Mouse (Mus musculus): ENCODE data around the gene 1700019D03Rik. TPM values are rescaled to one million over a fixed set of nuclear protein-coding genes. Genes with fewer than 3 reads are reported as not detected.

1700019D03Rik gene
- 1 to 10 TPM; 7.8 to 7.9 TPM for total RNA-seq (2021)
- long read RNA-seq, experiment 1, partial matches to known transcripts = 1 of 3 reads
- long read RNA-seq, experiment 1, other reads (novel, unspliced or antisense) = 2 of 3 reads
- long read RNA-seq, experiment 2, transcript 1700019D03Rik-201 (2 exons, 3,641 nt) = major isoform, 5 of 7 reads
- long read RNA-seq, experiment 2, partial matches to known transcripts = 0 of 7 reads
- long read RNA-seq, experiment 2, other reads (novel, unspliced or antisense) = 2 of 7 reads

DNA sequence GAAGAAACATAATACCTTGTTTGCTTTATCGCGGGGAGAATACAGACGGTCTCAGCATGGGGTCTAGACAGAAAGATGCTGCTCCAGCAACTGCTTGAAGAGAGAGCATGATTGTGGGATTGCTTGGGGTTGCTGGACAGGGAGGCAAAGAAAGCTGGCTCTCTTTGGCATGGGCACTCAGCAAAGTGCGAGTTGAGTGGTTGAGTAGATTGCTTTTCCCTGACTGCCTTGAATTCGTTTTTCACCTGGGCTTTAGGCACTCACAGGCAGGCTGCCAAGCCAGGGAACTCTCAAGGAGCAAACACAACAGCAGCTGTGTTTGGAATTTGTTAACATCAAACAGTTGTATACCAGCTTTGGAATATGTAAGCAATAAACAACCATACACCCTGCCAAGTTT is at the start of gene 1700019D03Rik:
TSS of gene 1700019D03Rik (minus strand) at position 101 of the 400 bp plus-strand sequence.
- no peak for DNase-seq (ENCODE audit: low spot score in 2 of 2)
- Histone ChIP-seq H3K27ac (peak within 1 kb of the TSS; percentile 43), H3K4me3 (no peak within 1 kb of the TSS)
- TF ChIP-seq CTCF (conservative IDR thresholded peaks at IDR 0.05) = no peak

DNA sequence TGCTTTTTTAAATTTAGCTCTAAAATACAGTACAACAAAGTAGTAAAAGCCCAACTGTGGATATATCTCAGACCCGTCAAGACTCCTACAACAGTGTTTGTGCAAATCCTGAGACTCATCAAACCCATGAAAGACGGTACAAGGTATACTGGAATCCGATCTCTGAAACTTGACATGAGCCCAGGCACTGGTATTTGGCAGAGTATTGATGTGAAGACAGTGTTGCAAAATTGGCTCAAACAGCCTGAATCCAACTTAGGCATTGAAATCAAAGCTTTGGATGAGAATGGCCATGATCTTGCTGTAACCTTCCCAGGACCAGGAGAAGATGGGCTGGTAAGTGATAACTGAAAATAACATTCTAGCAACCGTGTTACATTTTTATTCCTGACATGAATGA is 43.9 kb upstream of the 1700019D03Rik start:
- no peak for TF ChIP-seq CTCF (conservative IDR thresholded peaks at IDR 0.05)
- Histone ChIP-seq H3K4me3 (no peak overlapping the region), H3K27ac (no peak overlapping the region)
- DNase-seq (ENCODE audit: low spot score in 2 of 2) = no peak

- no peak for TF ChIP-seq CTCF (conservative IDR thresholded peaks at IDR 0.05)
- DNase-seq (ENCODE audit: low spot score in 2 of 2) = peak; percentile 35 to 70
- H3K4me3 ChIP-seq = peak overlapping the region; percentile 41
- peak overlapping the region; percentile 69 for H3K27ac ChIP-seq
Observed at GRCm38 (mm10) chr1:53061871-53062608, 42.1 kb upstream of the 1700019D03Rik start.

DNA sequence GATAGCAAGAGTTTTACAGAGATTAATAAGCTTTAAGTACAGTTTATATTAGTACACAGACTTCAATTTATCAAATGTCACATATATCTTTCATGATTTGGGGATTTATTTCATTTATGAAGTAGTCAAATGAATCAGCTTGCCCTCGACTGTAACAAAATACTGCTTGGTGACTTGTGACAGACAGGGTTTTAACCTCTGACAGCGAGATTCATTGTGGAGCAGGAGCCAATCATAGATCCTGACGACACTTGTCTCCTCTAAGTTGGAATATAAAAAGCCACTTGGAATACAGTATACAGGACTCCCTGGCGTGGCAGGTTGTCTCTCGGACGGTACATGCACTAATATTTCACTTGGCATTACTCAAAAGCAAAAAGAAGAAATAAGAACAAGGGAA is 41.4 kb upstream of the 1700019D03Rik start, which contains the start of gene Mstn:
TSS of gene Mstn (plus strand) at position 301 of the 400 bp plus-strand sequence.
- DNase-seq (ENCODE audit: low spot score in 2 of 2) = no peak
- Histone ChIP-seq H3K4me3 (peak within 1 kb of the TSS; percentile 41), H3K27ac (peak within 1 kb of the TSS; percentile 69)
- TF ChIP-seq CTCF (conservative IDR thresholded peaks at IDR 0.05) = no peak

GRCm38 (mm10) chr1:53060499-53060898 is 40.5 kb upstream of the 1700019D03Rik start:
- H3K27ac ChIP-seq = no peak overlapping the region
- no peak for DNase-seq (ENCODE audit: low spot score in 2 of 2)
- H3K4me3 ChIP-seq = no peak overlapping the region
- no peak for TF ChIP-seq CTCF (conservative IDR thresholded peaks at IDR 0.05)

DNA sequence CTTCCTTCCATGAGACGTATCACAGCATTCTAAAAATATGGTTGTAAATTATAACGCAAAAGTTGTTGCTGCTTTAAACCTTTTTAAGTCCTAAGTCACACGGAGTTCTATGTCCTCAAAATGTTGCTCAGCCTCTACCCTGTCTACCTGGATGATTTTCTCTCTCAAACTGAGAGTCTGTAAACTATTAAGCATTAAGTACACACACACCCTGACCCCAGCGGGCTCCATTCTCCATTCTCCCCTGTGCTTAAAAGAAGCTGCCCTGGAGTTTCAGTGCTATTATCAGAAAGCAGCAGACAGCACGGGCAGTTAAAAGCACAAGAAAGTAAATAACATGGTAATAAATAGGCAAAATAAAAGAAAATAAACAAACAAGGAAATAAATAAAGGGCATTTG is 39.1 kb upstream of the 1700019D03Rik start:
- no peak for TF ChIP-seq CTCF (conservative IDR thresholded peaks at IDR 0.05)
- Histone ChIP-seq H3K4me3 (no peak overlapping the region), H3K27ac (no peak overlapping the region)
- no peak for DNase-seq (ENCODE audit: low spot score in 2 of 2)

DNA sequence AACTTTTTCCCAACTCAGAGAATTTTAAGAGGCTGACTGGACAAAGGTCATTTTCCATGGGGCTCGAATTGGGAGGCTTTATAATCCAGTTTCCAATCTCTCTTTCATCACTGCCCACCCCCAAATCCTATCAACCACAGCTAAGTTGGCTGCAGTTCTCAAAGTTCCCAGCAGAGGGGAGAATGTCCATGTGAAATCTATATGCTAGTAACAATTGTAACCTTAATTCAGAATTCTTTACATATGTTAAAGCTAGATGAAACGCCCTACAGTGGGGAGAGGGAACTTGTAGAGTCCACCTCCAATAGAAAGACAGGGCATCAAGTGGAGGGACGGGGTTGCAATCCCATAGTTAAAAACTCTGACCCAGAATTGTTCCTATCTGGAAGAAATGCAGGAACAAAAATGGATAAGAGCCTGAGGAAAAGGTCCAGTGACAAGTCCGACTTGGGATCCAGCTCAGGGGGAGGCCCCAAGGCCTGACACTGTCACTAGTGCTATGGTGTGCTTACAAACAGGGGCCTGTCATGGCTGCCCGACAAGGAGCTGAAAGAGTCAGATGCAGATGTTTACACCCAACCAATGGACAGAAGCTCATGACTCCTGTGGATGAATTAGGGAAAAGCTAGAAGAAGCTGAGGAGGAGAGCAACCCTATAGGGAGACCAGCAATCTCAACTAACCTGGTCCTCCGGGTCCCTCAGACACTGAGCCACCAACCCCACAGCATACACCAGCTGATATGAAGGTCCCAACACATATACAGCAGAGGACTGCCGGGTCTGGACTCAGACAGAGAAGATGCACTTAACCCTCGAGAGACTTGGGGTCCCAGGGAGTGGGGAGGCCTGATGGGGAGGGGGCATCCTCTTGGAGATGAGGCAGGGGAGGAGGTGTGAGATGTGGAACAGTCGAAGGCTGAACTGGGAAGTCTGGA is 33.4 kb upstream of the 1700019D03Rik start:
- H3K27ac ChIP-seq = no peak overlapping the region
- peak in 1 of 2 experiments; percentile 79 for DNase-seq (ENCODE audit: low spot score in 2 of 2)
- no peak overlapping the region for H3K4me3 ChIP-seq
- peak; percentile 88 for TF ChIP-seq CTCF (conservative IDR thresholded peaks at IDR 0.05)

- Histone ChIP-seq H3K27ac (no peak overlapping the region), H3K4me3 (no peak overlapping the region)
- TF ChIP-seq CTCF (conservative IDR thresholded peaks at IDR 0.05) = no peak
- no peak for DNase-seq (ENCODE audit: low spot score in 2 of 2)
Observed at GRCm38 (mm10) chr1:53049763-53050427, 29.9 kb upstream of the 1700019D03Rik start.

GRCm38 (mm10) chr1:53037443-53037871 is 17.5 kb upstream of the 1700019D03Rik start:
- Histone ChIP-seq H3K4me3 (no peak overlapping the region), H3K27ac (no peak overlapping the region)
- DNase-seq (ENCODE audit: low spot score in 2 of 2) = no peak
- no peak for TF ChIP-seq CTCF (conservative IDR thresholded peaks at IDR 0.05)

GRCm38 (mm10) chr1:53032550-53032949 is 12.6 kb upstream of the 1700019D03Rik start:
- H3K27ac ChIP-seq = no peak overlapping the region
- H3K4me3 ChIP-seq = no peak overlapping the region
- peak; percentile 44 to 62 for DNase-seq (ENCODE audit: low spot score in 2 of 2)
- TF ChIP-seq CTCF (conservative IDR thresholded peaks at IDR 0.05) = peak; percentile 81

DNA sequence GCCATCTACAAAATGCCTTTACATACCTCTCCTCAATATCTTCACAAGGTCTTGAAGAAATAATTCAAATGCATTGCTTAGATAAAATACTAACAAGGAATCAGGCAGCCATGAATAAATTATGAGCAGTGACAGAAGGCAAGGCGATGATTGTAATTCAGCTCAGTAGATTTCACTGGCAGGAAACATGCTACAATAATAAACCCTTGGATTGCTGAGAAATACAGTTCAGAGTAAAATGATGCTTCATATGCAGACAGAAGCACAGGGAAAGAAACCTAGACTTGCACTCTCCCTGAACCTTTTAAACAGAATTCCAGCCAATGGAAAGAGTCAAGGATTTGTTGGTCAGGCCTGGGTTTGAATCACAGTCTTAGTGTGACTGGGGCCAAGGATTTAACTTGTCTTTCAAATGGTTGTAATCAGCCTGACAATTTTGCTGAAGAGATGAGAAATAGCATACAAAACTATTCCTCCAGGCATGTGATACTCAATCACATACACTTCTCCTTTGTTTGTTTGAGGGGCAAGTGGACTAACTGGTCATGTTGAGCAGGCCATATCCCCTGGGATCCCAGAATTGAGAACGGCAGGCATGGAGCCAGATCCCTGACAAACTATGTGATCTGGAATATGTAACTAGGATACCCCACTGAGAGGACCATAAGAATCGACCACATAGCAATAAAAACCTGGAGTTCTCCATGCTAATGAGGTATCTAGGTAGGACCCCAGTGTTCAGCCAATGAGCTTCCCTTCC is 1.1 kb downstream of the 1700019D03Rik start:
- peak in 1 of 2 experiments; percentile 28 for DNase-seq (ENCODE audit: low spot score in 2 of 2)
- peak overlapping the region; percentile 43 for H3K27ac ChIP-seq
- no peak for TF ChIP-seq CTCF (conservative IDR thresholded peaks at IDR 0.05)
- no peak overlapping the region for H3K4me3 ChIP-seq

Data from layer of hippocampus, adult 2 months (tissue).